Mouse (Mus musculus) thymus, adult 2 months (tissue): ENCODE results near the gene Selenbp2.

Experiments used
- CTCF ChIP-seq: fragments of 200-500 bp; IDR thresholded peaks from 2 replicates; pipeline ENCODE4 v1.5.1; 2012; ENCODE audit warnings: mild to moderate bottlenecking, control low read depth, low read length, moderate library complexity, borderline replicate concordance; ENCODE audit not compliant: control insufficient read depth, poor library complexity, insufficient read depth; ENCODE audit errors: extremely low read depth
- POLR2A ChIP-seq: fragments of 200-500 bp; IDR thresholded peaks from 2 replicates; pipeline ENCODE4 v1.6.1; 2012; ENCODE audit warnings: mild to moderate bottlenecking, low read length, control low read depth, moderate library complexity; ENCODE audit not compliant: control insufficient read depth, poor library complexity, insufficient read depth; ENCODE audit errors: extremely low read depth

DNA sequence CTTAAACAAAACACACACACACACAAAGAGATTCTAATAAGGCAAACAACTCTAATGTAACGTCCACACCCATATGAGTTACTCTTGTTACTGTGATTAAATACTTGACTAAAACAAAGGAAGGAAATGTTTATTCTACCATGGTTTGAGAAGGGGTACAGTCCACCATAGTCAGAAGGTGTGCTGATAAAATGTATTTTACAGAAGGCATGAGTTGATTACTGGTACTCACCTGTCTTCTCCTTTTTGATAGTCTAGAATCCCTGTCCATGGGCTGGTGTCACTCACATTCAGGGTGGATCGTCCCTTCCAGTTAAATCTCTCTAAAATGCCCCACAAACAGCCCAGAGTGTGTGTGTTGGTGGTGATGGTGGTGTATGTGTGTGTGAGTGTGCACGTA is 9.5 kb downstream of the Selenbp2 start:
- no peak for TF ChIP-seq CTCF
- TF ChIP-seq POLR2A: no peak
